8 mouse cellular contexts compared by ENCODE assay signal in genomic region chr12:113187584-113188295, GRCm38 (mm10). TPM values are rescaled to one million over a fixed set of nuclear protein-coding genes. Genes with fewer than 3 reads are reported as not detected.
DNase-seq lines count a peak whose midpoint lies in the region; ATAC-seq and TF ChIP-seq lines count a peak whose summit lies in the region.

No protein-coding gene starts in this region.

- ATAC-seq in megakaryocyte, adult 5-6 weeks (ENCODE audit: poor library complexity, severe bottlenecking) = peak; percentile 86

- H3K27ac ChIP-seq in left cerebral cortex, adult 2 months = peak overlapping the region; percentile 64

- TF ChIP-seq CTCF in left cerebral cortex, adult 2 months (IDR thresholded peaks at IDR 0.05) = peak; percentile 97

- DNase-seq in adrenal gland, adult (ENCODE audit: inconsistent age in 2 of 2, low spot score in 1 of 2) = peak; percentile 85 to 94
- DNase-seq in cerebellum, postnatal 25 days = peak; percentile 95 to 97
- DNase-seq in gastrocnemius, adult 18-20 months (ENCODE audit: low spot score) = peak; percentile 62
- peak; percentile 89 for DNase-seq in induced T-regulatory cell, adult 2 months (ENCODE audit: low read depth)
- peak; percentile 91 to 95 for DNase-seq in left cerebral cortex, adult 2 months (ENCODE audit: extremely low spot score in 1 of 2, low spot score in 2 of 2)
- DNase-seq in right cerebral cortex, adult 2 months (ENCODE audit: low spot score in 2 of 2) = peak; percentile 93 to 96
- DNase-seq in urinary bladder, postnatal 14 days (ENCODE audit: low spot score) = peak; percentile 85

- H3K4me3 ChIP-seq in left cerebral cortex, adult 2 months = peak overlapping the region; percentile 80

- intact Hi-C loops in left cerebral cortex, adult 2 months (cut with DNase I) = loop anchor here (5.0 kb wide), 1 partner anchor 40 kb away; the partner anchor contains the start of gene Crip1

RNA-seq across cellular contexts. Expression of gene Tmem121, which starts 2.0 kb away (rescaled TPM):
- total RNA-seq in gastrocnemius, adult 18-20 months (2021) = under 1 TPM in 1 of 2 experiments, not detected in 1; 0.14 TPM
- total RNA-seq in left cerebral cortex, adult 2 months (2021) = 10 to 100 TPM; 27.8 to 28.6 TPM
- total RNA-seq in megakaryocyte, adult 5-6 weeks (2015) = 0.69 TPM in 1 of 2 replicates, not detected in the other
- not detected in 2 replicates for total RNA-seq in megakaryocyte, adult 5-6 weeks (2017)

RNA-seq across cellular contexts. Expression of gene Tedc1, which starts 31.5 kb away (rescaled TPM):
- not detected for total RNA-seq in gastrocnemius, adult 18-20 months (2021)
- 1 to 10 TPM; 1.7 to 2.2 TPM for total RNA-seq in left cerebral cortex, adult 2 months (2021)
- 3.6 and 3.7 TPM in 2 replicates for total RNA-seq in megakaryocyte, adult 5-6 weeks (2015)
- 12.3 and 13.0 TPM in 2 replicates for total RNA-seq in megakaryocyte, adult 5-6 weeks (2017)

RNA-seq across cellular contexts. Expression of gene Crip1, which starts 41.6 kb away (rescaled TPM):
- total RNA-seq in gastrocnemius, adult 18-20 months (2021) = 100 to 1,000 TPM in 1 of 2 experiments, 10 to 100 TPM in 1; 65.3 to 100 TPM
- total RNA-seq in left cerebral cortex, adult 2 months (2021) = 10 to 100 TPM; 14.4 to 15.0 TPM
- 2,464 and 2,556 TPM in 2 replicates for total RNA-seq in megakaryocyte, adult 5-6 weeks (2015)
- 1,998 and 2,176 TPM in 2 replicates for total RNA-seq in megakaryocyte, adult 5-6 weeks (2017)

RNA-seq across cellular contexts. Expression of gene Crip2, which starts 47.7 kb away (rescaled TPM):
- 10 to 100 TPM; 28.2 to 43.8 TPM for total RNA-seq in gastrocnemius, adult 18-20 months (2021)
- 100 to 1,000 TPM; 143 to 148 TPM for total RNA-seq in left cerebral cortex, adult 2 months (2021)
- total RNA-seq in megakaryocyte, adult 5-6 weeks (2015) = 0.38 and 2.0 TPM in 2 replicates
- total RNA-seq in megakaryocyte, adult 5-6 weeks (2017) = 2.1 TPM in 1 of 2 replicates, not detected in the other

Comparison
In these comparisons a context has a peak if more than half of its experiments do, and no peak if none do; other contexts are left out.
1. Peak in every context shown above with its lines: DNase-seq, ATAC-seq, H3K4me3 ChIP-seq and H3K27ac ChIP-seq.
2. RNA of gene Tmem121, which starts 2.0 kb away (total RNA-seq): 27.8 to 28.6 TPM in left cerebral cortex, adult 2 months; 0.69 TPM in megakaryocyte, adult 5-6 weeks and 0.14 TPM in gastrocnemius, adult 18-20 months; every median in the first group is over 10 times any median in the second.
3. RNA of gene Crip1, which starts 41.6 kb away (total RNA-seq): 1,998 to 2,556 TPM in megakaryocyte, adult 5-6 weeks; 65.3 to 100 TPM in gastrocnemius, adult 18-20 months and 14.4 to 15.0 TPM in left cerebral cortex, adult 2 months; every median in the first group is over 10 times any median in the second.